Mouse (Mus musculus): ENCODE data around the gene Ndufa13. TPM values are rescaled to one million over a fixed set of nuclear protein-coding genes. Genes with fewer than 3 reads are reported as not detected.
A peak's percentile ranks its signal among the peaks of the same experiment; 100 is the strongest.

Ndufa13 gene
- polyA plus RNA-seq, 1 experiment from 2014 or later, result 159 TPM

- no peak overlapping the region for H3K27ac ChIP-seq (ENCODE audit: low read depth, low read length)
- no peak for DNase-seq (ENCODE audit: low spot score)
- H3K4me1 ChIP-seq (replicated peaks; ENCODE audit: control insufficient read depth, insufficient read depth, low read length), result no peaks in the 10 kb centered on the region; the same call in 1 of the 2 replicates
- ATAC-seq (replicated peaks; ENCODE audit: low FRiP score), result no peak
- no peaks in the 10 kb centered on the region for H3K9me3 ChIP-seq (ENCODE audit: control insufficient read depth, low read length)
- no peaks in the 10 kb centered on the region for H3K36me3 ChIP-seq (ENCODE audit: control insufficient read depth, insufficient read depth, low read length)
- H3K4me3 ChIP-seq (ENCODE audit: low read depth, low read length), result no peak overlapping the region
- no peak overlapping the region for H3K9ac ChIP-seq (ENCODE audit: low read depth, low read length)
- H3K27me3 ChIP-seq (replicated peaks; ENCODE audit: control insufficient read depth, insufficient read depth, low read length), result no peaks in the 10 kb centered on the region
- 41% methylated on average over 3 of the region's 3 CpGs for WGBS
- H3K4me2 ChIP-seq, result no peak overlapping the region
Measured at GRCm38 (mm10) chr8:69849899-69850298, 52.5 kb downstream of the Ndufa13 start.

- Histone ChIP-seq H3K27me3 (replicated peaks; ENCODE audit: control insufficient read depth, insufficient read depth, low read length) (no peaks in the 10 kb centered on the region), H3K4me2 (no peak overlapping the region), H3K27ac (ENCODE audit: low read depth, low read length) (no peak overlapping the region), H3K4me1 (replicated peaks; ENCODE audit: control insufficient read depth, insufficient read depth, low read length) (no peaks in the 10 kb centered on the region; the same call in 1 of the 2 replicates), H3K4me3 (ENCODE audit: low read depth, low read length) (no peak overlapping the region), H3K9ac (ENCODE audit: low read depth, low read length) (no peak overlapping the region), H3K36me3 (ENCODE audit: control insufficient read depth, insufficient read depth, low read length) (no peaks in the 10 kb centered on the region), H3K9me3 (ENCODE audit: control insufficient read depth, low read length) (no peaks in the 10 kb centered on the region)
- ATAC-seq (replicated peaks; ENCODE audit: low FRiP score) (peak; percentile 33; the same call in 1 of the 2 replicates), DNase-seq (ENCODE audit: low spot score) (no peak)
- 69% methylated on average over 8 of the region's 8 CpGs for WGBS
Measured at GRCm38 (mm10) chr8:69848951-69849350, 53.4 kb downstream of the Ndufa13 start.

- no peak for DNase-seq (ENCODE audit: low spot score)
- no peak overlapping the region for H3K9ac ChIP-seq (ENCODE audit: low read depth, low read length)
- H3K4me2 ChIP-seq, result no peak overlapping the region
- no peaks in the 10 kb centered on the region for H3K27me3 ChIP-seq (replicated peaks; ENCODE audit: control insufficient read depth, insufficient read depth, low read length)
- no peaks in the 10 kb centered on the region for H3K9me3 ChIP-seq (ENCODE audit: control insufficient read depth, low read length)
- ATAC-seq (replicated peaks; ENCODE audit: low FRiP score), result no peak
- no peak overlapping the region for H3K27ac ChIP-seq (ENCODE audit: low read depth, low read length)
- H3K4me1 ChIP-seq (replicated peaks; ENCODE audit: control insufficient read depth, insufficient read depth, low read length), result no peaks in the 10 kb centered on the region; the same call in 1 of the 2 replicates
- no peaks in the 10 kb centered on the region for H3K36me3 ChIP-seq (ENCODE audit: control insufficient read depth, insufficient read depth, low read length)
- no peak overlapping the region for H3K4me3 ChIP-seq (ENCODE audit: low read depth, low read length)
- WGBS, result 62% methylated on average over 3 of the region's 3 CpGs
Measured at GRCm38 (mm10) chr8:69847167-69848065, 54.9 kb downstream of the Ndufa13 start.

Other genes starting within 250 kb of the Ndufa13 start
- gene Zfp964, start 248.1 kb downstream of the Ndufa13 start, polyA plus RNA-seq (2014; fragmentation: Nextera tagmentation; extraction: Ambion mirVana), result 0.77 and 0.92 TPM in 2 replicates
- gene Zfp869, start 191.8 kb downstream of the Ndufa13 start, polyA plus RNA-seq (2014; fragmentation: Nextera tagmentation; extraction: Ambion mirVana), result 23.5 and 26.6 TPM in 2 replicates
- 3.8 and 4.1 TPM in 2 replicates for gene Zfp963, start 152.6 kb downstream of the Ndufa13 start, polyA plus RNA-seq (2014; fragmentation: Nextera tagmentation; extraction: Ambion mirVana)
- 0.57 and 0.70 TPM in 2 replicates for gene Gm20422, start 127.7 kb downstream of the Ndufa13 start, polyA plus RNA-seq (2014; fragmentation: Nextera tagmentation; extraction: Ambion mirVana)
- gene Atp13a1, start 111.4 kb downstream of the Ndufa13 start, polyA plus RNA-seq (2014; fragmentation: Nextera tagmentation; extraction: Ambion mirVana), result 53.4 and 54.2 TPM in 2 replicates
- 21.3 and 21.7 TPM in 2 replicates for gene Zfp866, start 111.4 kb downstream of the Ndufa13 start, polyA plus RNA-seq (2014; fragmentation: Nextera tagmentation; extraction: Ambion mirVana)
- 9.5 and 10.9 TPM in 2 replicates for gene Gmip, start 93.9 kb downstream of the Ndufa13 start, polyA plus RNA-seq (2014; fragmentation: Nextera tagmentation; extraction: Ambion mirVana)
- gene Lpar2, start 80.1 kb downstream of the Ndufa13 start, polyA plus RNA-seq (2014; fragmentation: Nextera tagmentation; extraction: Ambion mirVana), result 0.44 and 0.49 TPM in 2 replicates
- 5.6 and 6.3 TPM in 2 replicates for gene Pbx4, start 70.1 kb downstream of the Ndufa13 start, polyA plus RNA-seq (2014; fragmentation: Nextera tagmentation; extraction: Ambion mirVana)
- gene Cilp2, start 14.9 kb downstream of the Ndufa13 start, polyA plus RNA-seq (2014; fragmentation: Nextera tagmentation; extraction: Ambion mirVana), result 0.48 and 0.56 TPM in 2 replicates
- 4.5 and 5.2 TPM in 2 replicates for gene Tssk6, start 374 bp downstream of the Ndufa13 start, polyA plus RNA-seq (2014; fragmentation: Nextera tagmentation; extraction: Ambion mirVana)
- 1.7 and 1.9 TPM in 2 replicates for gene Yjefn3, start 154 bp upstream of the Ndufa13 start, polyA plus RNA-seq (2014; fragmentation: Nextera tagmentation; extraction: Ambion mirVana)
- gene Gatad2a, start 93.8 kb upstream of the Ndufa13 start, polyA plus RNA-seq (2014; fragmentation: Nextera tagmentation; extraction: Ambion mirVana), result 72.6 and 75.3 TPM in 2 replicates
- 42.1 and 46.5 TPM in 2 replicates for gene Mau2, start 140.2 kb upstream of the Ndufa13 start, polyA plus RNA-seq (2014; fragmentation: Nextera tagmentation; extraction: Ambion mirVana)
- gene Sugp1, start 140.3 kb upstream of the Ndufa13 start, polyA plus RNA-seq (2014; fragmentation: Nextera tagmentation; extraction: Ambion mirVana), result 30.8 and 32.4 TPM in 2 replicates
- gene Tm6sf2, start 170.4 kb upstream of the Ndufa13 start, polyA plus RNA-seq (2014; fragmentation: Nextera tagmentation; extraction: Ambion mirVana), result 0.60 and 0.82 TPM in 2 replicates
- gene Hapln4, start 180.9 kb upstream of the Ndufa13 start, polyA plus RNA-seq (2014; fragmentation: Nextera tagmentation; extraction: Ambion mirVana), result 0.27 and 0.64 TPM in 2 replicates
- 0.08 and 0.15 TPM in 2 replicates for gene Ncan, start 218.3 kb upstream of the Ndufa13 start, polyA plus RNA-seq (2014; fragmentation: Nextera tagmentation; extraction: Ambion mirVana)
- gene Nr2c2ap, start 228.8 kb upstream of the Ndufa13 start, polyA plus RNA-seq (2014; fragmentation: Nextera tagmentation; extraction: Ambion mirVana), result 32.9 and 35.4 TPM in 2 replicates
- 15.2 and 16.7 TPM in 2 replicates for gene Rfxank, start 236.6 kb upstream of the Ndufa13 start, polyA plus RNA-seq (2014; fragmentation: Nextera tagmentation; extraction: Ambion mirVana)
- gene Borcs8, start 236.9 kb upstream of the Ndufa13 start, polyA plus RNA-seq (2014; fragmentation: Nextera tagmentation; extraction: Ambion mirVana), result 38.6 and 46.2 TPM in 2 replicates
- gene Mef2b, start 237.2 kb upstream of the Ndufa13 start, polyA plus RNA-seq (2014; fragmentation: Nextera tagmentation; extraction: Ambion mirVana), result 0.45 and 0.51 TPM in 2 replicates

Data from liver, embryonic 11.5 days (tissue).